Mouse (Mus musculus): ENCODE results near the gene Gm21915. TPM values are rescaled to one million over a fixed set of nuclear protein-coding genes. Genes with fewer than 3 reads are reported as not detected.

The Gm21915 gene
- total and polyA plus RNA-seq, 2 experiments from 2014 or later, result not detected

- Histone ChIP-seq H3K9ac (no peak overlapping the region), H3K4me2 (ENCODE audit: low read depth) (no peak overlapping the region), H3K27me3 (ENCODE audit: insufficient read depth, low read length) (no peaks in the 10 kb centered on the region), H3K4me1 (ENCODE audit: insufficient read depth) (peaks cover 23% of the 10 kb centered on the region), H3K27ac (ENCODE audit: low read depth, low read length) (0 out of 2 replicates have a peak overlapping the region, but pooled peaks have one; percentile 60), H3K4me3 (ENCODE audit: low read depth, low read length) (no peak overlapping the region), H3K36me3 (ENCODE audit: insufficient read depth) (peaks cover 7% of the 10 kb centered on the region; the same call in 1 of the 2 replicates), H3K9me3 (ENCODE audit: low read length) (no peaks in the 10 kb centered on the region)
- DNase-seq (peak; percentile 16), ATAC-seq (peak; percentile 32; the same call in 1 of the 2 replicates)
- 46% methylated on average over 12 of the region's 12 CpGs for WGBS
- no peak for TF ChIP-seq CTCF (IDR thresholded peaks at IDR 0.05; ENCODE audit: low read depth)
These were observed 23.9 kb downstream of the Gm21915 start for GRCm38 (mm10) chr9:40694284-40694683.

DNA sequence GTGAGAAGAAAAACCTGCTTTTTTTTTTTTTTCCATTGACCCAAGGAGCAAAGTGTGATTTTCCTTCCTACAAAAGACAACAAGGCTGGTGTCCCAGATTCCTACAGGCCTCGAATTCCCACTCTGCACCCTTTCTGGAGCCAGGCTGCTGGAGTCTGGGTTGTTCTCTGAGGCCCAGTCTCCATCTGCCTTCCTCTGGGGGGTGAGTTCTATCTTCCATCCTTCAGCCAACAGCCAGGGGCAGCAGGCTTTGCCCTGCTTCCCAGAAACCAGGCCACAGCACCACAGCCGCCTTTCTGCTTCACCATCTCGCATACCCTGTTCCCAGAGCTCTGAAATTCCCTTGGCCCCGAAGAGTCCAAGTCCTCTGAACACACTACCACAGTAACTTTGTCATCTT is 25.7 kb downstream of the Gm21915 start:
- H3K27ac ChIP-seq (ENCODE audit: low read depth, low read length), result no peak overlapping the region
- H3K4me1 ChIP-seq (ENCODE audit: insufficient read depth), result peaks cover 21% of the 10 kb centered on the region
- no peak overlapping the region for H3K4me3 ChIP-seq (ENCODE audit: low read depth, low read length)
- H3K9me3 ChIP-seq (ENCODE audit: low read length), result no peaks in the 10 kb centered on the region
- no peak overlapping the region for H3K4me2 ChIP-seq (ENCODE audit: low read depth)
- no peak for ATAC-seq
- peaks cover 7% of the 10 kb centered on the region; the same call in 1 of the 2 replicates for H3K36me3 ChIP-seq (ENCODE audit: insufficient read depth)
- TF ChIP-seq CTCF (IDR thresholded peaks at IDR 0.05; ENCODE audit: low read depth), result no peak
- DNase-seq, result no peak
- H3K27me3 ChIP-seq (ENCODE audit: insufficient read depth, low read length), result no peaks in the 10 kb centered on the region
- 92% methylated on average over 4 of the region's 4 CpGs for WGBS
- H3K9ac ChIP-seq, result no peak overlapping the region

DNA sequence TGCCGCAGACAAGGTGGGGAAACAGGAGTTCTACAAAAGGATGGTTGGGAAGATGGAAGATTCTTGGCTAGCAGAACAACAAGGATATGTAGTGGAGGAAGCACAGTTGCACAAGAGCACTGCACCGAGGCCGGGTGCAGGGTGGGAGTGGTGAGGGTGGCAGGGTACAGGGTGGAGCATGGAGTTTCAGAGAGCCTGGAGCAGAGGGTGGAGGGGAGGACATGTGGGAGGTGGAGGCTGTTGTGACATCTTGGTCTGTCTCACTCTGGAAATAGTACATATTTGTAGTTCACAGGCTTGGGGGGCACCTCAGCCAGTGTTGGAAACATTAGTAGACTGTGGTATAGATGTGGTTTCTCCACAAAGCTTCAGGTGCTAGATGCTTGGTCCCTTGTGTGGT is 28.8 kb downstream of the Gm21915 start:
- H3K9ac ChIP-seq, result no peak overlapping the region
- WGBS, result 90% methylated on average over 3 of the region's 3 CpGs
- no peaks in the 10 kb centered on the region for H3K9me3 ChIP-seq (ENCODE audit: low read length)
- no peak overlapping the region for H3K4me3 ChIP-seq (ENCODE audit: low read depth, low read length)
- ATAC-seq (no peak), DNase-seq (no peak)
- H3K4me1 ChIP-seq (ENCODE audit: insufficient read depth), result peaks cover 7% of the 10 kb centered on the region; the same call in 1 of the 2 replicates
- no peak overlapping the region for H3K4me2 ChIP-seq (ENCODE audit: low read depth)
- peaks cover 7% of the 10 kb centered on the region; the same call in 1 of the 2 replicates for H3K36me3 ChIP-seq (ENCODE audit: insufficient read depth)
- TF ChIP-seq CTCF (IDR thresholded peaks at IDR 0.05; ENCODE audit: low read depth), result no peak
- H3K27me3 ChIP-seq (ENCODE audit: insufficient read depth, low read length), result no peaks in the 10 kb centered on the region
- no peak overlapping the region for H3K27ac ChIP-seq (ENCODE audit: low read depth, low read length)

DNA sequence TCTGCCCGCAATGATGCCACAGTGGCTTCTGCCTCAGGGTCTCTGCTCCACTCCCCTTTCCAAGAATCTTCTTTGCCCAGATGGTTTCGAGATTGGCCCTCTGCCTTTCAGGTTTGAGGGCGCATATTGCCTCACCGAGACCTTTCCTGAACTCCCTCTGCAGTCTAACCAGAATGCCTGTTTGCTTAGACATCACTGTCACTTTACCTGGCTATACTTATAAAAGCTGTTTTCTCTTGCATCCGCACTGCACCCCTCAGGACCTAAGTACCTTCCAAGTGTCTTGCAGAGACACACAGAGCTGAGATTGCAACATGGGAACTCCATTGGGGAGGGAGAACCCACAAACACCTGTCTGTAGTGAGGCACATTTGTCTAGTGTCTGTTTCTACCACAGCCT is 29.8 kb downstream of the Gm21915 start:
- no peak for ATAC-seq
- no peak for TF ChIP-seq CTCF (IDR thresholded peaks at IDR 0.05; ENCODE audit: low read depth)
- H3K4me2 ChIP-seq (ENCODE audit: low read depth), result no peak overlapping the region
- H3K27me3 ChIP-seq (ENCODE audit: insufficient read depth, low read length), result no peaks in the 10 kb centered on the region
- H3K27ac ChIP-seq (ENCODE audit: low read depth, low read length), result no peak overlapping the region
- no peaks in the 10 kb centered on the region for H3K4me1 ChIP-seq (ENCODE audit: insufficient read depth)
- no peaks in the 10 kb centered on the region for H3K9me3 ChIP-seq (ENCODE audit: low read length)
- H3K4me3 ChIP-seq (ENCODE audit: low read depth, low read length), result no peak overlapping the region
- H3K9ac ChIP-seq, result no peak overlapping the region
- peaks cover 7% of the 10 kb centered on the region; the same call in 1 of the 2 replicates for H3K36me3 ChIP-seq (ENCODE audit: insufficient read depth)
- WGBS, result 90% methylated on average over 5 of the region's 5 CpGs
- no peak for DNase-seq

DNA sequence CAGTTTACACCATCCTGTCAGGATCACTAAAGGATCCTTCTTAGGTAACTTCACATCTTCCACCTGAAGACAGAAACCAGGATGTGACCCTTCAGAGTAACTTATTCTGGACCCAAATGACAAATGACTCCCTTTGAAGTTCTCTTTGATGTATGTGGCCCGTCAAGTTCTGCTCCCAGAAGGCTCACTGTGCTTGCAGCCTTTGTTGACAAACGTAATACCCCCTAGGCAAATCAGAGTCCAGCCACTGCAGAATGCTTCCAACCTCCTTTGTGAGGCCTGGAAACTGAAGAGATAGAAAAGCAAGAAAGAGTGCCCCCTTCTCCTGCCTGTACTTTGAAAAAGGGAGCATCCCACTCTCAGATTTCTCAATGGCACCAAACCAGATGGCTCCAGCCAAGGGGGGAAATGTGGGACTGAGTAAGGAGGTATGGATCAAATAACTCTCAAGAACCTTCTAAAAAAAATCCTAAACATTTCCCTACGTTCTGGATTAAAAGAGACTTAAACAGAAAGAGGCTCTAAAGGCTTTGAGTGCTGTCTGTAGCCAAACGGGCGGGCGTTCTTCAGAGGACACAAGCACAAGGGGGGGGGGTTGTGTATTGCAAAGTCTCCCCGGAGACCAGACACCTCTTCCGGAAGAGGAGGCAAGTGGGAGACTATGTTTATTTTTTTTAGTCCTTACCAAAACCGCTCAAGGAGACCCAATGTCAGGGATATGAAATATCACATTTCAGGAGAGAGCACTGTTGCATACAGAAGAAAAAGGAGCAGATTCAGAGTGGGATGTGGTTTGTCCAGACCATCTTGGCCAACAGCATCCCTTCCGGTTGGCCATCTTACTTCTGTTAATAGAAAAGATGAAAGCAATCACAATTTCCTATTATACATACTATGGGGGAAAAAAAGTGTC is 34.2 kb downstream of the Gm21915 start:
- Histone ChIP-seq H3K27me3 (ENCODE audit: insufficient read depth, low read length) (no peaks in the 10 kb centered on the region), H3K36me3 (ENCODE audit: insufficient read depth) (no peaks in the 10 kb centered on the region), H3K4me2 (ENCODE audit: low read depth) (no peak overlapping the region), H3K27ac (ENCODE audit: low read depth, low read length) (no peak overlapping the region), H3K9me3 (ENCODE audit: low read length) (no peaks in the 10 kb centered on the region), H3K9ac (no peak overlapping the region), H3K4me3 (ENCODE audit: low read depth, low read length) (no peak overlapping the region), H3K4me1 (ENCODE audit: insufficient read depth) (peaks cover 13% of the 10 kb centered on the region; the same call in 1 of the 2 replicates)
- 61% methylated on average over 10 of the region's 10 CpGs for WGBS
- TF ChIP-seq CTCF (IDR thresholded peaks at IDR 0.05; ENCODE audit: low read depth), result no peak
- no peak for DNase-seq
- no peak for ATAC-seq

GRCm38 (mm10) chr9:40708448-40709140 is 38.2 kb downstream of the Gm21915 start:
- Histone ChIP-seq H3K4me1 (ENCODE audit: insufficient read depth) (peaks cover 13% of the 10 kb centered on the region; the same call in 1 of the 2 replicates), H3K27ac (ENCODE audit: low read depth, low read length) (peak overlapping the region; percentile 60), H3K27me3 (ENCODE audit: insufficient read depth, low read length) (no peaks in the 10 kb centered on the region), H3K4me3 (ENCODE audit: low read depth, low read length) (no peak overlapping the region), H3K9me3 (ENCODE audit: low read length) (no peaks in the 10 kb centered on the region), H3K9ac (no peak overlapping the region), H3K36me3 (ENCODE audit: insufficient read depth) (no peaks in the 10 kb centered on the region), H3K4me2 (ENCODE audit: low read depth) (no peak overlapping the region)
- DNase-seq (peak; percentile 39), ATAC-seq (peak; percentile 16; the same call in 1 of the 2 replicates)
- 24% methylated on average over 12 of the region's 12 CpGs for WGBS
- no peak for TF ChIP-seq CTCF (IDR thresholded peaks at IDR 0.05; ENCODE audit: low read depth)
